Mouse (Mus musculus): ENCODE measurements at regions not wholly inside any gene's neighbourhood (a gene's known extent, or its start where the extent isn't known, plus 50 kb on each side); places are given as distances from the start of the nearest gene placed in this dataset.

- H3K9ac ChIP-seq, result no peak overlapping the region
- peak overlapping the region; percentile 38; the same call in 1 of the 2 replicates for H3K27ac ChIP-seq (replicated peaks)
- no peak overlapping the region for H3K4me3 ChIP-seq
- peak; percentile 79 for ATAC-seq (ENCODE audit: low read depth)
- 68% methylated on average over 2 of the region's 2 CpGs for WGBS
- no peaks in the 10 kb centered on the region for H3K27me3 ChIP-seq
- H3K36me3 ChIP-seq, result no peaks in the 10 kb centered on the region
- no peaks in the 10 kb centered on the region; the same call in 1 of the 2 replicates for H3K4me1 ChIP-seq (replicated peaks)
- no peaks in the 10 kb centered on the region for H3K9me3 ChIP-seq
- no peak overlapping the region for H3K4me2 ChIP-seq
Measured at GRCm38 (mm10) chr14:86435345-86435744, 705.7 kb downstream of the Diaph3 start.

GRCm38 (mm10) chr14:86431215-86431816, 709.7 kb downstream of the Diaph3 start:
- Histone ChIP-seq H3K4me3 (no peak overlapping the region), H3K27me3 (no peaks in the 10 kb centered on the region), H3K9me3 (no peaks in the 10 kb centered on the region), H3K9ac (no peak overlapping the region), H3K4me2 (no peak overlapping the region), H3K27ac (replicated peaks) (no peak overlapping the region), H3K36me3 (no peaks in the 10 kb centered on the region), H3K4me1 (replicated peaks) (peaks cover 13% of the 10 kb centered on the region; the same call in 1 of the 2 replicates)
- ATAC-seq (ENCODE audit: low read depth), result no peak
- WGBS, result 74% methylated on average over 6 of the region's 6 CpGs

DNA sequence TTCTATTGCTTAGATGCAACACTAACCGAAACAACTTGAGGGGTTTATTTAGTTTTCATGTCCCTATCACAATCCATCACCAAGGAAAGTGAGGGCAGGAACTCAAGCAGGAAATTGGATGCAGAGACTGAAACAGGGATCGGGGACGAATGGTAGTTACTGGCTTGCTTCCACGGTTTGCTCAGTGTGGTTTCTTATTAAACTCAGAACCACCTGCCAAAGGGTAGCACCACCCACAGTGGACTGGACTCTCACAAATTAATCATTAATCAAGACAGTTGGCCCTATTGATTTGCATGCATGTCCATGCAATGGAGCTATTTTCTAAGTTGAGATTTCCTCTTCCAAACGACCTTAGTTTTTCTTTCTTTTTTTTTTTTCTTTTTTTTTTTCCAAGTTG, 719.2 kb downstream of the Diaph3 start:
- WGBS, result 65% methylated on average over 5 of the region's 5 CpGs

DNA sequence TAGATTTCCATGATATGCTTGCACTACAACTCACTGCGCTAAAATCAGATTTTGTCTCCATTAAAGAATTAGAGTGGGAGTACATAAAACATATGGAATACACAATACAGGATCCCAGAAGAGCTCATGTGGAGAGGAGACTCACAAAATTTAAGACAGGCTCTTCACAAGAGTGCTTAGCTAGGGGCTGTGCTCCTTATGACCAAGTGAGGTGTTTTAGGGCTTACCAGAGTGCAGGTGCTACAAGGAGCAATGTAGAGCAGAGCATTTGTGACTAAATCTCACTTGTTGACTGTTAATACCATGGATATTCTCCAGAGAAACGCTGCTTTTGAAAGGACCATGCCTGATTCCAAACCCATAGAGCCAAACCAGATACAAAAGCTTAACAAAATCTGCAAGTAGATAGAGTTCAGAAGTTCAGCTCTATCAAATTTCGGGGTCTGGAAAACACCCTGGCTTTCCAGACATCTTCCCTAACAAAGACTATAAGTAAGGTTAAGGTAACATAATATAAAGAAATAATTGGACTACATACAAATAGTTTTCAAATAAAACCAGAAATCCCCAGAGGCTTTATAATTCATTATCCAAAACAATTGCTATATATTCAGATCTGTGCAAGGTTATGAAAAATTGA, 721.0 kb downstream of the Diaph3 start:
- Histone ChIP-seq H3K9ac (no peak overlapping the region), H3K9me3 (no peaks in the 10 kb centered on the region), H3K4me1 (replicated peaks) (no peaks in the 10 kb centered on the region), H3K36me3 (no peaks in the 10 kb centered on the region), H3K27ac (replicated peaks) (no peak overlapping the region), H3K4me2 (no peak overlapping the region), H3K27me3 (no peaks in the 10 kb centered on the region), H3K4me3 (no peak overlapping the region)
- WGBS, result 91% methylated on average over 3 of the region's 3 CpGs
- no peak for ATAC-seq (ENCODE audit: low read depth)

More for the DNA sequence above, 719.2 kb downstream of the Diaph3 start:
- no peak overlapping the region for H3K9ac ChIP-seq
- no peak for ATAC-seq (ENCODE audit: low read depth)
- H3K27me3 ChIP-seq, result no peaks in the 10 kb centered on the region
- H3K27ac ChIP-seq (replicated peaks), result no peak overlapping the region
- peaks cover 5% of the 10 kb centered on the region; the same call in 1 of the 2 replicates for H3K4me1 ChIP-seq (replicated peaks)
- no peaks in the 10 kb centered on the region for H3K36me3 ChIP-seq
- H3K9me3 ChIP-seq, result no peaks in the 10 kb centered on the region
- H3K4me2 ChIP-seq, result no peak overlapping the region
- no peak overlapping the region for H3K4me3 ChIP-seq

GRCm38 (mm10) chr14:86396876-86397275, 744.2 kb downstream of the Diaph3 start:
- Histone ChIP-seq H3K4me3 (no peak overlapping the region), H3K4me1 (replicated peaks) (peaks cover 18% of the 10 kb centered on the region), H3K36me3 (no peaks in the 10 kb centered on the region), H3K9me3 (no peaks in the 10 kb centered on the region), H3K27ac (replicated peaks) (no peak overlapping the region), H3K4me2 (no peak overlapping the region), H3K9ac (no peak overlapping the region), H3K27me3 (no peaks in the 10 kb centered on the region)
- no peak for ATAC-seq (ENCODE audit: low read depth)
- WGBS, result 64% methylated on average over 3 of the region's 3 CpGs

- Histone ChIP-seq H3K9me3 (no peaks in the 10 kb centered on the region), H3K27ac (replicated peaks) (peak overlapping the region; percentile 55), H3K4me1 (replicated peaks) (peaks cover 18% of the 10 kb centered on the region), H3K27me3 (no peaks in the 10 kb centered on the region), H3K36me3 (no peaks in the 10 kb centered on the region), H3K9ac (peak overlapping the region; percentile 43), H3K4me3 (peak overlapping the region; percentile 14), H3K4me2 (peak overlapping the region; percentile 45)
- WGBS, result 5% methylated on average over 9 of the region's 9 CpGs
- peak; percentile 78 for ATAC-seq (ENCODE audit: low read depth)
Measured at GRCm38 (mm10) chr14:86395951-86396361, 745.1 kb downstream of the Diaph3 start.

DNA sequence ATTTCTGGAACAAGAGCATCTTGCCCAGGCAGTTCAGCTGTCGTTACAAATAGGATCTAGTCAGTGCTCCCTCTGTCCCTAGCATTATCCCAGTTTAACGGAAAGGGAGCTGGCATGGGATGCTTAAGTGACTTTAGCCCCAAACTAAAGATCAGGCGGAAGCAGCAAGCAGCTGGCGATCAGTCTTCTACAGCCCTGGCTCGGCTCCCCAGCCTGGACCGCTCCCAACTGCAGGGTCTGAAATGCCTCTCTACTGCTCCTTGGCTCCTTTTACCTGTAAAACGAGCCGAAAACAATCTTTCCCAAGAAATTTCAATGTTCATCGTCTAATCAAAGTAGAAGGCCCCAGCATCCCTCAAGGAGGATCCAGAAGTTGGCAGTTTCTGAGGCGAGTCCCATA, 745.5 kb downstream of the Diaph3 start:
- H3K27me3 ChIP-seq, result no peaks in the 10 kb centered on the region
- H3K4me3 ChIP-seq, result peak overlapping the region; percentile 14
- WGBS, result 15% methylated on average over 10 of the region's 10 CpGs

GRCm38 (mm10) chr14:86395068-86395467, 746.0 kb downstream of the Diaph3 start:
- H3K36me3 ChIP-seq, result no peaks in the 10 kb centered on the region
- no peak for ATAC-seq (ENCODE audit: low read depth)
- WGBS, result 69% methylated on average over 7 of the region's 7 CpGs
- H3K4me3 ChIP-seq, result no peak overlapping the region
- H3K27me3 ChIP-seq, result no peaks in the 10 kb centered on the region
- H3K9me3 ChIP-seq, result no peaks in the 10 kb centered on the region
- 0 out of 2 replicates have a peak overlapping the region, but pooled peaks have one; percentile 43 for H3K9ac ChIP-seq
- H3K4me1 ChIP-seq (replicated peaks), result peaks cover 18% of the 10 kb centered on the region
- no peak overlapping the region for H3K27ac ChIP-seq (replicated peaks)
- H3K4me2 ChIP-seq, result peak overlapping the region; percentile 45; the same call in 1 of the 2 replicates

More for the DNA sequence above, 745.5 kb downstream of the Diaph3 start:
- Histone ChIP-seq H3K9me3 (no peaks in the 10 kb centered on the region), H3K4me2 (peak overlapping the region; percentile 45), H3K9ac (peak overlapping the region; percentile 43), H3K36me3 (no peaks in the 10 kb centered on the region), H3K27ac (replicated peaks) (peak overlapping the region; percentile 55), H3K4me1 (replicated peaks) (peaks cover 18% of the 10 kb centered on the region)
- peak; percentile 67 for ATAC-seq (ENCODE audit: low read depth)

DNA sequence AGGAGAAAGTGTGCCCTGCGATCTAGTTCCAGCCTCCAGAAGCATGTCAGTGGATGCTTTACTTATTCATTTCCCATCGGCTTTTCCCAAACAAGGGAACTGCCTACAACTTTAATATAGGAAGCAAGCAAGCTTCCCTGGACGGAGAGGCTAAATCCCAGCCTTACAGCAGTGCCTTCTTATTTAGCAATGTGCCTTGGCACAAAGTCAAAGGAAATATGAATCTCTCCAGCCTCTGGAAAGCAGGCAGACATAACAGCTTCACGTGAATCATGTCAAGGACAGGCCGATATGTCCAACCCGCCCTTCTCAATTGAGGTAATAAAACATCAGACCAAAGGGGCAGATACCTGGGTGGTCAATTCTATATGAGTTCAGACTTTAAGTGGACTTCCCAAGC, 755.9 kb downstream of the Diaph3 start:
- WGBS, result 66% methylated on average over 6 of the region's 6 CpGs

GRCm38 (mm10) chr14:86365032-86365431, 776.0 kb downstream of the Diaph3 start:
- Histone ChIP-seq H3K27ac (replicated peaks) (no peak overlapping the region), H3K36me3 (no peaks in the 10 kb centered on the region), H3K4me3 (no peak overlapping the region), H3K4me2 (no peak overlapping the region), H3K9ac (no peak overlapping the region), H3K27me3 (no peaks in the 10 kb centered on the region), H3K9me3 (no peaks in the 10 kb centered on the region), H3K4me1 (replicated peaks) (peaks cover 9% of the 10 kb centered on the region)
- WGBS, result 94% methylated on average over 2 of the region's 2 CpGs
- no peak for ATAC-seq (ENCODE audit: low read depth)

More for the DNA sequence above, 755.9 kb downstream of the Diaph3 start:
- Histone ChIP-seq H3K27me3 (no peaks in the 10 kb centered on the region), H3K4me2 (no peak overlapping the region), H3K4me1 (replicated peaks) (no peaks in the 10 kb centered on the region), H3K4me3 (no peak overlapping the region), H3K9me3 (no peaks in the 10 kb centered on the region), H3K36me3 (no peaks in the 10 kb centered on the region), H3K27ac (replicated peaks) (no peak overlapping the region), H3K9ac (no peak overlapping the region)
- ATAC-seq (ENCODE audit: low read depth), result no peak

DNA sequence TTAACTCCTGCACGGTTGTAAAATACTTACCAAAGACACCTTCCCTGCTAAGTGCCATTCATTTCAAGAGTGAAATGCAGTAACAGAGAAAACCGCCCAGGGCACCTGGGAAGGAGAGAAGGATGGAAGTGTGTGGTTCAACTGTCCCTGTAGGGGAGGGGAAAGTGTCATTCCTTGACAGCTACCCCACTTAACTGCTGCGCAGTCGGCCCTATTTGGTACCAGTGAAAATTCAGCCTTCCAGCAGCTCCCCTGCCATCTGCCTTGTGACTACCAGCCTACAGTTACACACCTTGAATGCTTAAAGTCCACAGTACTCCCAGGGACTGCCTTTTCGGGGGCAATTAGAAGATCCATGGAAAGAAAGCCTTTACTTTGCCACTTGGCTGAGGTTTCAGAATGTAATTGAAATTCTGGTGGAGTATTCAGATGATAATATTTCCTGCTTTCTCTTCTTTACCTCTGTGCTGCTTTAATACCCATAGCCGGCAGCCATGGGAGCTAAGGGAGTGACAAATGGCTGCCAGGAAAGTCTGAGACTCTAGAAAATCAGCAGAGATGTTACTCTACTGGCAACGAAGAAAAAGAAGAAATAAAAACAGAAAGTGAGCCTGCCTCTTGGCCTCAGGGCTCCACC, 780.5 kb downstream of the Diaph3 start:
- no peaks in the 10 kb centered on the region for H3K36me3 ChIP-seq
- 0 out of 2 replicates have a peak overlapping the region, but pooled peaks have one; percentile 1 for H3K27ac ChIP-seq (replicated peaks)
- H3K9ac ChIP-seq, result no peak overlapping the region
- H3K27me3 ChIP-seq, result no peaks in the 10 kb centered on the region
- WGBS, result 13% methylated on average over 7 of the region's 7 CpGs
- no peak for ATAC-seq (ENCODE audit: low read depth)
- H3K4me1 ChIP-seq (replicated peaks), result peaks cover 11% of the 10 kb centered on the region
- no peak overlapping the region for H3K4me2 ChIP-seq
- H3K4me3 ChIP-seq, result no peak overlapping the region
- H3K9me3 ChIP-seq, result no peaks in the 10 kb centered on the region

- Histone ChIP-seq H3K27me3 (no peaks in the 10 kb centered on the region), H3K36me3 (no peaks in the 10 kb centered on the region), H3K9me3 (no peaks in the 10 kb centered on the region), H3K4me2 (no peak overlapping the region), H3K27ac (replicated peaks) (no peak overlapping the region), H3K4me3 (no peak overlapping the region), H3K9ac (no peak overlapping the region), H3K4me1 (replicated peaks) (peaks cover 11% of the 10 kb centered on the region)
- WGBS, result 75% methylated on average over 6 of the region's 6 CpGs
- ATAC-seq (ENCODE audit: low read depth), result no peak
Measured at GRCm38 (mm10) chr14:86358584-86358983, 782.5 kb downstream of the Diaph3 start.

All from neural tube, embryonic 13.5 days (tissue).